Mouse (Mus musculus) forebrain, postnatal 0 days (tissue): ENCODE measurements at regions not wholly inside any gene's neighbourhood (a gene's known extent, or its start where the extent isn't known, plus 50 kb on each side); places are given as distances from the start of the nearest gene placed in this dataset.

Experiments
- ATAC-seq: fragments of 200-750 bp; cut with Nextera tagmentation; 2 replicates; pipeline ENCODE4 v1.8.0; 2017; ENCODE audit warnings: mild to moderate bottlenecking, moderate library complexity
- DNase-seq: peaks from one replicate; pipeline ENCODE4 v3.0.0-alpha.2; 2015
- H3K27ac ChIP-seq: fragments of 300-500 bp; sonication (generic); 2 replicates; pipeline ENCODE4 v1.5.1; 2014; ENCODE audit warnings: low read depth, mild to moderate bottlenecking, antibody characterized with exemption, low read length, moderate library complexity, mixed read lengths
- H3K27me3 ChIP-seq: fragments of 300-500 bp; sonication (generic); 2 replicates; pipeline ENCODE4 v1.6.1; 2014; ENCODE audit warnings: mild to moderate bottlenecking, low read length, mixed read lengths; ENCODE audit not compliant: insufficient read depth
- H3K36me3 ChIP-seq: fragments of 300-500 bp; sonication (generic); 2 replicates; pipeline ENCODE4 v1.6.1; 2014; ENCODE audit warnings: mild to moderate bottlenecking, moderate library complexity; ENCODE audit not compliant: insufficient read depth
- H3K4me1 ChIP-seq: fragments of 300-500 bp; sonication (generic); 2 replicates; pipeline ENCODE4 v1.6.1; 2014; ENCODE audit warnings: antibody characterized with exemption; ENCODE audit not compliant: insufficient read depth
- H3K4me2 ChIP-seq: fragments of 300-500 bp; sonication (generic); 2 replicates; pipeline ENCODE4 v1.6.1; 2014; ENCODE audit warnings: low read depth, mild to moderate bottlenecking, moderate library complexity
- H3K4me3 ChIP-seq: fragments of 300-500 bp; sonication (generic); 2 replicates; pipeline ENCODE4 v1.5.1; 2014; ENCODE audit warnings: low read depth, low read length, mixed read lengths
- H3K9ac ChIP-seq: fragments of 300-500 bp; sonication (generic); 2 replicates; pipeline ENCODE4 v1.6.1; 2014; ENCODE audit warnings: mild to moderate bottlenecking
- H3K9me3 ChIP-seq: fragments of 300-500 bp; sonication (generic); 2 replicates; pipeline ENCODE4 v1.6.1; 2016; ENCODE audit warnings: low read length
- CTCF ChIP-seq: sonication (generic); IDR thresholded peaks from 2 replicates; pipeline ENCODE4 v1.5.1; 2016; ENCODE audit warnings: antibody characterized with exemption, control low read depth, low read depth
- WGBS: fragments of 180-500 bp; shearing (Covaris S2); extraction: QIAGEN DNeasy Blood & Tissue Kit; methylation state at CpG from one replicate; pipeline ENCODE4 v1.1.7; 2014; 5-methylcytosine and 5-hydroxymethylcytosine counted together

- no peak overlapping the region for H3K9ac ChIP-seq
- H3K4me2 ChIP-seq: no peak overlapping the region
- no peak overlapping the region for H3K4me3 ChIP-seq
- no peaks in the 10 kb centered on the region for H3K9me3 ChIP-seq
- DNase-seq (no peak), ATAC-seq (no peak)
- no peaks in the 10 kb centered on the region for H3K4me1 ChIP-seq
- no peaks in the 10 kb centered on the region for H3K36me3 ChIP-seq
- 50% methylated on average over 6 of the region's 6 CpGs for WGBS
- no peak overlapping the region for H3K27ac ChIP-seq
- TF ChIP-seq CTCF: no peak
- H3K27me3 ChIP-seq: no peaks in the 10 kb centered on the region
Observed at GRCm38 (mm10) chr3:147583697-147584315, 731.6 kb downstream of the Ttll7 start.

- no peaks in the 10 kb centered on the region for H3K36me3 ChIP-seq
- H3K27me3 ChIP-seq: no peaks in the 10 kb centered on the region
- no peak overlapping the region for H3K9ac ChIP-seq
- ATAC-seq: no peak
- no peak for DNase-seq
- TF ChIP-seq CTCF: no peak
- no peak overlapping the region for H3K4me2 ChIP-seq
- no peaks in the 10 kb centered on the region for H3K4me1 ChIP-seq
- no peak overlapping the region for H3K27ac ChIP-seq
- 88% methylated on average over 4 of the region's 4 CpGs for WGBS
- H3K9me3 ChIP-seq: no peaks in the 10 kb centered on the region
- H3K4me3 ChIP-seq: no peak overlapping the region
Observed at GRCm38 (mm10) chr3:147571850-147572249, 719.7 kb downstream of the Ttll7 start.

GRCm38 (mm10) chr3:147545329-147546006 lies 693.3 kb downstream of the Ttll7 start:
- H3K9me3 ChIP-seq: no peaks in the 10 kb centered on the region
- H3K27me3 ChIP-seq: no peaks in the 10 kb centered on the region
- WGBS: 76% methylated on average over 6 of the region's 6 CpGs
- ATAC-seq (no peak), DNase-seq (no peak)
- TF ChIP-seq CTCF: no peak
- no peak overlapping the region for H3K4me2 ChIP-seq
- no peaks in the 10 kb centered on the region for H3K4me1 ChIP-seq
- no peaks in the 10 kb centered on the region for H3K36me3 ChIP-seq
- no peak overlapping the region for H3K4me3 ChIP-seq
- H3K27ac ChIP-seq: no peak overlapping the region
- no peak overlapping the region for H3K9ac ChIP-seq

- H3K36me3 ChIP-seq: no peaks in the 10 kb centered on the region
- H3K27ac ChIP-seq: no peak overlapping the region
- ATAC-seq (peak; percentile 59), DNase-seq (peak; percentile 44)
- no peaks in the 10 kb centered on the region for H3K27me3 ChIP-seq
- no peak for TF ChIP-seq CTCF
- no peak overlapping the region for H3K4me2 ChIP-seq
- 66% methylated on average over 4 of the region's 4 CpGs for WGBS
- no peaks in the 10 kb centered on the region for H3K9me3 ChIP-seq
- H3K9ac ChIP-seq: no peak overlapping the region
- H3K4me3 ChIP-seq: no peak overlapping the region
- H3K4me1 ChIP-seq: no peaks in the 10 kb centered on the region
Observed at GRCm38 (mm10) chr3:147542285-147542684, 690.1 kb downstream of the Ttll7 start.

DNA sequence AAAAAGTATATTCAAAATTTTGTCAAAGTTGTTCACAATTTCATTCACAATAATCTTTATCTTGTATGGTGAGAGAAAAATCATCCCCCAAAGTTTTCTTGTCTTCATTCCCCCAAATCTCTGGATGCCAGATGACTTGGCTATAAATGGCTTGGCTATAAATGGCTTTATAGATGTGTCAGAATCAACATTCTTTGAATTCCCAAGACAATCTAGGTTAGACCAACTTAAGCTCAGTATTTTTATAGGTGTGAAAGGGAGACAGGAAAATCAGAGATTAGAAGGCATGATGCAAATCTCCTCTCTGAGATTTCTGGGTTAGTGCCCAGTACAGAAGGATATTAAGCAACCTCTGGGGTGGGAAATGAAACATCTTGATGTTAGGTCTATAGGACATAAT lies 685.4 kb downstream of the Ttll7 start:
- Histone ChIP-seq H3K4me2 (no peak overlapping the region), H3K36me3 (no peaks in the 10 kb centered on the region), H3K27ac (no peak overlapping the region), H3K9ac (no peak overlapping the region), H3K4me3 (no peak overlapping the region), H3K4me1 (no peaks in the 10 kb centered on the region), H3K9me3 (no peaks in the 10 kb centered on the region), H3K27me3 (no peaks in the 10 kb centered on the region)
- DNase-seq: no peak
- no peak for TF ChIP-seq CTCF
- ATAC-seq: no peak

GRCm38 (mm10) chr3:147532196-147532595 lies 680.0 kb downstream of the Ttll7 start:
- no peak for TF ChIP-seq CTCF
- Histone ChIP-seq H3K36me3 (no peaks in the 10 kb centered on the region), H3K9ac (no peak overlapping the region), H3K9me3 (no peaks in the 10 kb centered on the region), H3K27me3 (no peaks in the 10 kb centered on the region), H3K4me3 (no peak overlapping the region), H3K27ac (no peak overlapping the region), H3K4me1 (no peaks in the 10 kb centered on the region), H3K4me2 (no peak overlapping the region)
- DNase-seq: no peak
- ATAC-seq: no peak
- WGBS: 36% methylated on average over 2 of the region's 2 CpGs

DNA sequence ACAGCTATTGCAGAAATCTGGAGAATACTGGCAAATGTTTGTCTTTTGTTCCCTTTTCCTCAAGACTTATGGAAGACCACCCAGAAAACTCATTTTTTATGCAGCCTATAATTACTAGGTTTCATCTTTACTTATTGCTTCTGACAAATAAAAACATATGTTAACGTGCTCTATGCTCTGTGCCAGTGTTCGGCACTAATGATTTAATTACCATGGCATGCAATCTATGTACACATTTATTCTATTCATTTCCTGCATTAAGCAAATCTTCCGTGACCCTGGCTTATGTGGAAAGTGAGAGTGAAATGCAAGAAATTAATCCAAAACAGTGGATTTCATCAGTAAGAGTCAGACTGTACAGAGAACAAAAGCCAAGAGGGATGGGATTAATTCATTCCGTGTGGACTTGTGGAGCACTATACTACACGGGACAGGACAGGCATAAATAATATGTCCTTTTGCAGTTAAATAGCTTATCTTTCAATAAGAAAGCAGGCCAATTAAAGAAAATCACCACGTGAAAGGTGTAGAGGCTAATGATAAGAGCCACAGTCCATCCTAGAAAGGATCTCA lies 679.5 kb downstream of the Ttll7 start:
- Histone ChIP-seq H3K4me3 (no peak overlapping the region), H3K4me1 (no peaks in the 10 kb centered on the region), H3K9me3 (no peaks in the 10 kb centered on the region), H3K27me3 (no peaks in the 10 kb centered on the region), H3K27ac (no peak overlapping the region), H3K36me3 (no peaks in the 10 kb centered on the region), H3K4me2 (no peak overlapping the region), H3K9ac (no peak overlapping the region)
- ATAC-seq (no peak), DNase-seq (no peak)
- TF ChIP-seq CTCF: no peak
- 27% methylated on average over 6 of the region's 6 CpGs for WGBS
